Mouse (Mus musculus): Measurements from ENCODE around the gene Nqo1. TPM values are rescaled to one million over a fixed set of nuclear protein-coding genes. Genes with fewer than 3 reads are reported as not detected.

Nqo1 gene
- polyA plus RNA-seq, 1 experiment, result 27.6 TPM

- no peak for DNase-seq (ENCODE audit: low read depth)
These were observed 2.9 kb upstream of the Nqo1 start for GRCm38 (mm10) chr8:107405935-107406334.

DNA sequence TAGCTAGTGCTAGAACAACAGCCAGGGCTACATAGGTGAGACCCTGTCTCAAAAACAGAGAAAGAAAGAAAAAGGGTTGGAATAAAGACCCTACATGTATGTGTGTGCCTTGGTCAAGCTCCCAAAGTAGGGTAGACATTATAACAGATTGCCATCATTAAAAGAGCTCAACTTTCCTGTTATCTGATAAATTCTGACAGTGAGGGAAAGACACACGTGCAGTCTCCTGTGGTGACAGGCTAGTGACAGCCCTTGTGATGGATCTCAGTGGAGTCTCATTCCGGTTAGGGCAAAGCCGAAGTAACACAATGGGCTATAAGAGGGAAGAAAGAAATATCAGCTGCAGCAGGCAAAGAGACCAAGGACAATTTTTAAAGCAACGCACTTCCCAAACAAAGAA is 1.1 kb upstream of the Nqo1 start:
- DNase-seq (ENCODE audit: low read depth), result no peak

- no peak for DNase-seq (ENCODE audit: low read depth)
These were observed 1.1 kb downstream of the Nqo1 start for GRCm38 (mm10) chr8:107401866-107402265.

GRCm38 (mm10) chr8:107399495-107399894 is 3.5 kb downstream of the Nqo1 start:
- no peak for DNase-seq (ENCODE audit: low read depth)

DNA sequence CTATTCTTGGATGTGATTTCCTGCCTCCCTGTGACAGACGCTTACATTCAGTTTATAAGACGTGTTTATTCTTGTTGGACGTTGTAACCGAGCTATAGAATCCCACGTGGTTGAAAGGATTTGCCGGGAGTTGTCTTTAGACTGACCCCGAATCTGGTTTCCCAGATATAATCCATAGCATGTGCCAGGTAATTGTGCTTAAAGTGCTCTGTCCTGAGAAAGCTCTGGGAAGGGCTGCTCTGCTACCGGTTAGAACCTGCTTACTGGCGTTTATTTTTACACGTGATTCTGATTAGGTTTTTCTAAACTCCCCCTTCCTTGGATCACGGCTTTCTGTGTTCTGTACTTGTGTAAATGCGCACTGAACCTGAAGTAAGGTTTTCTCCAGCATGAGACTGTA is 5.3 kb downstream of the Nqo1 start:
- DNase-seq (ENCODE audit: low read depth), result no peak

- no peak for DNase-seq (ENCODE audit: low read depth)
These were observed 6.8 kb downstream of the Nqo1 start for GRCm38 (mm10) chr8:107396106-107396670.

DNA sequence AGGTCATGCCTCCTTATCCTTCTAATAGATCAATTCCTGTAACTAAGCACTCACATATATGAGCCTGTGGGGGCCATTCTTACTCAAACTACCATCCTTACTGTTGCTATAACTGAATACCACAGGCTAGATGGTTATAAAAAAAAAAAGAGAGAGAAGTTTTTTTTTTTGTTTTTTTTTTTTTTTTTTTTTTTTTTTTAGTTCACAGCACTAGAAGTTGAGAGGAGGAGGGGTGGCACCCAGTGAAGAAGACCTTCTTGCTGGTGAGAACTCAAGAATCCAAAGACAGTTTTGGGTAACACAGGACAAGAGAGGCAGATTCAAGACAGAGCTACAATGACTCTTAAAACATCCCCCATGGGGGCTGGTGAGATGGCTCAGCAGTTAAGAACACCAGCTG is 7.6 kb downstream of the Nqo1 start:
- DNase-seq (ENCODE audit: low read depth), result no peak

DNA sequence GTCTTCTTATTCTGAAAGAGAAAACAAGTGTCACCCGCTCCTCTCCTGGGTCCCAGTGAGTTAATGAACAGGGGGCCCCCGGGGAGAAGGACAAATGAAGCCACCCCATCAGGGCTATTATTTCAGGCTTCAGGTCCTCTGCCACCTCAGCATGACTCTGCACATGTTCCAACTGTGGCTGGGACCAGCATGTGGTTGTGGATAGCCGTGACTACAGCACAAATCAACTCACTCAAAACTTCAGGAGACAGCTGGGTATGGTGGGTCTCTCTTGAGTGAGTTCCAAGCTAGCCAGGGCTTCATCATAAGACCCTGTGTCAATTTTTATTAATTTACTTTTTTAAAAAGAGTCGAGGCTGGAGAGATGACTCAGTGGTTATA is 11.9 kb downstream of the Nqo1 start:
- no peak for DNase-seq (ENCODE audit: low read depth)

DNA sequence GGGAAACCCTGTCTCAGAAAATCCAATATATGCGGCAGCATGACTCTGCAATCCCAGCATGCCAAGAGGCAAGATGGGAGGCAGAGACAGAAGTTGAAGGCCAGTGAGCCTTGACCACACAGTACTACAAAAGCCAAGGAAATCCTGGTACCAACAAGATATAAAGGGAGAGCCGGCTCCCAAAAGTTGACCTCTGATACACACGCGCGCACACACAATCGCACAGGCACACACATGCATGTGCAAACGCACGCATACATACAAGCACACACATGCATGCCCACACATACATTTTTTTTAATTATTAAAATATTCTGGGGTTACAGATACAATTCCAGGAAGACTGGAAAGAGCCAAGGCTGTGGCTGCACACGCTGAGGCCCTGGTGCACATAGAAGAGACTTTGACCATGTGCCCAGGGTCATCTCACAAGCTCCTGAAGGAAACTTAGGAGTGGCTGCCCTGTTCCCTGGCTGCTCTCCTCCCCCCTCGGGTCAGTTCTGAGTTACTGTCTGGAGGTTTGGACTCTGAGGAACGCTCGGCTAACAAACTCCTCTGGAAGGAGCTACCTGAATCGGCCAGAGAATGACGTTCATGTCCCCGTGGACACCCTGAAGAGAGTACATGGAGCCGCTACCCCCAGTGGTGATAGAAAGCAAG is 12.4 kb downstream of the Nqo1 start:
- no peak for DNase-seq (ENCODE audit: low read depth)

DNA sequence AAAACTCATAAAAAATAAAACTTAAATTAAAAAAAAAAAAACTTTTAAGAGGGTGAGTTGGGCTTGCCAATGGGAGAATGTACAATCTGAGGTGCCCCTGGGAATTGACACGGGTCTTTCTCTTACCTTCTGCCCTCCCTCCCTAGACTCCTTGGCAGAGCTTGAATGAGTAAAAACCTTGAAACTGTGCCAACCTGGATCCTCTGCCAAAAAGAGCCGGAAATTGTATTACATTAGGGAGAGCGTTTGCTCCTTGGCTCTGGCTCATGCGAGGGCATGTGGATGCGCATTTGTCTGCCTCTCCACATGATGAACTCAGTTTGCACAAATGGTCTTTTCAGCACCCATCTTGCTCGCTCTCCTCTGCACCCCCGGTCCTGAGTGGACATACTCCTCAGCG is 13.4 kb downstream of the Nqo1 start:
- DNase-seq (ENCODE audit: low read depth), result no peak

- DNase-seq (ENCODE audit: low read depth), result no peak
These were observed 15.1 kb downstream of the Nqo1 start for GRCm38 (mm10) chr8:107387861-107388260.

GRCm38 (mm10) chr8:107386642-107387041 is 16.4 kb downstream of the Nqo1 start:
- DNase-seq (ENCODE audit: low read depth), result no peak

DNA sequence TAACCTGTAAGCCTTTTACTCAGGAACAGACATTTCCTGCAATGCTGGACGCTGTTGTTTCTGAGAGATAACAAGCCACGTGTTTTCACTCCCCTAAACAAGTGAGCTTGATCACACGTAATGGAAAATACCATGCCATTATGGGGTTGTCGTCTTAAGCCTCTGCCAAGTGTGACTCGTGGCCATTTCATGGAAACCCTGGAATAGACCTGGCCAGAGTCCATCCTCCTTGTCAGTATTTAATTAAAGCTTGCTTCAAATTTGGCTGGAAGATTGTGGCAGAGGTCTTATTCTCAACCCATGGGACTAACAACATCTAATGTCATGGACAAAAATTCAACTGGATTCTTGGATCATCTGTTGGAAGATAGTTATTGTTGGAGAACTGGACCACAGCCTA is 16.8 kb downstream of the Nqo1 start:
- DNase-seq (ENCODE audit: low read depth), result no peak

- DNase-seq (ENCODE audit: low read depth), result no peak
These were observed 17.9 kb downstream of the Nqo1 start for GRCm38 (mm10) chr8:107385063-107385462.

DNA sequence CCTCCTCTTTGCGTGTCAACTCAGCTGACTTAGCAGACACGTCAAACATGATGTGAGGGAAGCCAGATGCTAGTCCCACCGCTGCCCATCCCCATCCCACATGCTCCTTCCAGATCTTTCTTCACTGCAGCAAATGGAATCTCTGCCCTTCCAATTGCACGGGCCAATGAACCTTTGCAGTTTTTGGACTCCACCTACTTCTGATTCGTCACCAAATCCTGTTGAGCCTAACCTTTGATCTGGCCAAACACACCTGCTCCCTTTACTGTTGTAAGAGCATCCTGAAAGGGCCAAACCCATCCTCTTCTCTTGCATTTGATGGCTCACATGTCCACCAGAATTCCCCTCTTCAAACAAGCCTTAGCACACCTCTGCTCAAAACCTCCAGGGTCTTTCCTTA is 18.4 kb downstream of the Nqo1 start:
- DNase-seq (ENCODE audit: low read depth), result no peak

DNA sequence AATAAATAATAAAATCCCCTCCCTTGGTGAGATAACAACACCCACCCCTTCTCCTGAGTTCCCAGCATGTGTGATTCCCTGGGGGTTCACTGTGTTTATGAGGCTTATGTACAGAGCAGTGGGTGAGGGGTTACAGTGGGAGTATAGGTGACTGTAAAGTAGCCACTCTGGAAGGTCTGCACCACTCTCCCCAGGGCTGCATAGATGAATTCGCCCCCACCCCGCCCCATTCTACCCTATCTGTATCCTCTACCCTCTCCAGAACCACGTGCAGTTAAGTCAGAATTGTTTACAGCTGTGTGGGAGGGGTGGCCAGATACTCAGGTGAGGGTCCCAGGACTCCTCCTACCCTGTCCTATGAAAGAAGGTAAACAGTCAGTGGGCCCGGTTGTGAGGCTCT is 20.1 kb downstream of the Nqo1 start:
- no peak for DNase-seq (ENCODE audit: low read depth)

DNA sequence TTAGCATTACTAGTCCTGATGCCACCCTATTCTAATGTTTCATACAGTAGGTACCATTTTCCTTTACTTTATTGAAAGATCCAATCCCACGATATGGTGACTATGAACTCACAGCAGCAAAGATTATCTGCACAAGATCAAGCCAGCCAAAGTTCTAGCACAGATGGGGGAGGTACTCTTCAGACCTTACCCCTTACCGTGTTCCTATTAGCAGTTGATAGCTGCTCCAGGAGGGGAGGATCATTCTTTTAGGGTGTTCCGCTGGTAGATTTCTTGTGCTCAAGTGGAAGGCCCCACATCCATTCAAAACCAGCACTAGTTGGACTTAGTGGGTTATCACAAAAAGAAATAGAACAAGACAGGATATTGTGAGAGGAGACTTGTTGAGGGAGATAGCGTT is 21.3 kb downstream of the Nqo1 start:
- DNase-seq (ENCODE audit: low read depth), result no peak

GRCm38 (mm10) chr8:107380734-107381133 is 22.3 kb downstream of the Nqo1 start:
- no peak for DNase-seq (ENCODE audit: low read depth)

- DNase-seq (ENCODE audit: low read depth), result no peak
These were observed 25.7 kb downstream of the Nqo1 start for GRCm38 (mm10) chr8:107377346-107377745.

GRCm38 (mm10) chr8:107370311-107370710 is 32.7 kb downstream of the Nqo1 start:
- no peak for DNase-seq (ENCODE audit: low read depth)
